Mouse (Mus musculus) liver, adult 2 months (tissue): ENCODE measurements around the gene Dtx3. TPM values are rescaled to one million over a fixed set of nuclear protein-coding genes. Genes with fewer than 3 reads are reported as not detected.

Source experiments
- DNase-seq: peaks from one replicate; pipeline ENCODE4 v3.0.0-alpha.2; 2011; ENCODE audit warnings: low read depth, low spot score; ENCODE audit errors: extremely low read depth
- H3K27ac ChIP-seq: fragments of 200-500 bp; replicated peaks from 2 replicates; pipeline ENCODE4 v1.5.1; 2012; ENCODE audit warnings: low read depth, mild to moderate bottlenecking, control low read depth, inconsistent platforms, low read length; ENCODE audit not compliant: insufficient read depth
- H3K27me3 ChIP-seq: fragments of 200-500 bp; 2 replicates; pipeline ENCODE4 v1.6.1; 2012; ENCODE audit warnings: mild to moderate bottlenecking, moderate library complexity, low read length, inconsistent platforms; ENCODE audit not compliant: control insufficient read depth, insufficient read depth
- H3K36me3 ChIP-seq: fragments of 200-500 bp; 2 replicates; pipeline ENCODE4 v1.6.1; 2012; ENCODE audit warnings: low read length, inconsistent platforms; ENCODE audit not compliant: control insufficient read depth, insufficient read depth
- H3K4me1 ChIP-seq: fragments of 200-500 bp; 2 replicates; pipeline ENCODE4 v1.6.1; 2011; ENCODE audit warnings: low read length; ENCODE audit not compliant: control insufficient read depth, insufficient read depth
- H3K4me3 ChIP-seq: fragments of 200-500 bp; 2 replicates; pipeline ENCODE4 v1.5.1; 2011; ENCODE audit warnings: low read depth, mild to moderate bottlenecking, control low read depth, low read length, moderate library complexity; ENCODE audit not compliant: insufficient read depth
- H3K79me2 ChIP-seq: fragments of 200-500 bp; 2 replicates; pipeline ENCODE4 v1.6.1; 2012; ENCODE audit warnings: inconsistent platforms, mild to moderate bottlenecking, low read length, moderate library complexity; ENCODE audit not compliant: control insufficient read depth, insufficient read depth
- H3K9ac ChIP-seq: fragments of 200-500 bp; 2 replicates; pipeline ENCODE4 v1.6.1; 2012; ENCODE audit warnings: low read depth, mild to moderate bottlenecking, control low read depth, inconsistent platforms, low read length
- CTCF ChIP-seq: fragments of 200-500 bp; IDR thresholded peaks from 2 replicates; pipeline ENCODE4 v1.5.1; 2011; ENCODE audit warnings: low read depth, low read length, control low read depth
- POLR2A ChIP-seq: fragments of 200-500 bp; IDR thresholded peaks from 2 replicates; pipeline ENCODE4 v1.6.1; 2011; ENCODE audit warnings: low read length, control low read depth; ENCODE audit not compliant: insufficient read depth; ENCODE audit errors: extremely low read depth
- WGBS: fragments of 180-500 bp; shearing (Covaris S2); methylation state at CpG from one replicate; pipeline ENCODE4 v1.1.7; 2018; 5-methylcytosine and 5-hydroxymethylcytosine counted together
- polyA plus RNA-seq: library from polyadenylated mRNA; depleted of rRNA; stranded (reverse); fragments of >200 nt; gene quantifications from 2 replicates; pipeline ENCODE4 v1.2.3, GENCODE M21; 2012
- total RNA-seq: library from RNA; depleted of rRNA; stranded (reverse); fragments of >200 nt; gene quantifications from 2 replicates; pipeline ENCODE4 v1.2.3, GENCODE M21; 2014

The Dtx3 gene
- total and polyA plus RNA-seq, 2 experiments = 1.5 to 10.0 TPM

DNA sequence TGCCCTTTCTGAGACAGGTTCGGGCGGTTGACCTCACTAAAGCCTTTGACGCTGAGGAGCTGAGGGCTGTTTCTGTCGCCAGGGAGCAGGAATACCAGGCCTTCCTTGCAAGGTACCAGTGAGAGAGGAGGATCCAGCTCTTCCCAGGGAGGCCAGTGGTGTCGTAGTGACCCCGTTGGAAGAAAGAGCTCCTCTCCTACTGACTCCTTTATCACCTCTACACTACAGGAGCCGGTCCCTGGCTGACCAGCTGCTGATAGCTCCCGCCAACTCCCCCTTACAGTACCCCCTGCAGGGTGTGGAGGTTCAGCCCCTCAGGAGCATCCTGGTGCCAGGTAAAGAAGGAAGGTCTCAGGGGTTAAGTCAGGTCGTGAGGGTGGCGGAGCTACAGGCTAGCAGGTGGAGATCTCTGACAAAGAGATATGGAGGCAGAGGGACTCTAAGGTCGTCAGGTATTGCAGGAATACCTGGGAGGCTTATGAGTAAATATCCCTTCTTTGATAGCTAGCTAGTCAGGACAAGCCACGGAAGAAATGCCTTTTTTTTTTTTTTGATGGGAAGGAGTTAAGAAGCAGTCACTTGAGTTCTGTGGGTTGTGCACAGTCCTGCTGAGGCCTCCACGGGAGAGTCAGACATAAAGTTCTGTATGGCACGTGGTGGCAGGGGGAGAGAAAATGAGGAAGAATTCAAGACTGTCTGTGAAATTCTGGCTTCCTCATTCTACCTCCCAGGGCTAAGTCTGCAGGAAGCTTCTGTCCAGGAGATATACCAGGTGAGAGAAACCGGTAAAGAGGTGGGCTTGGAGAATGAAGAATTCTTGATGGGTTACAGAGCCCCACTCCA, 28.5 kb downstream of the Dtx3 start:
- TF ChIP-seq POLR2A (no peak), CTCF (no peak)
- peak overlapping the region; percentile 84 for H3K4me3 ChIP-seq
- 9% methylated on average over 15 of the region's 15 CpGs for WGBS

DNA sequence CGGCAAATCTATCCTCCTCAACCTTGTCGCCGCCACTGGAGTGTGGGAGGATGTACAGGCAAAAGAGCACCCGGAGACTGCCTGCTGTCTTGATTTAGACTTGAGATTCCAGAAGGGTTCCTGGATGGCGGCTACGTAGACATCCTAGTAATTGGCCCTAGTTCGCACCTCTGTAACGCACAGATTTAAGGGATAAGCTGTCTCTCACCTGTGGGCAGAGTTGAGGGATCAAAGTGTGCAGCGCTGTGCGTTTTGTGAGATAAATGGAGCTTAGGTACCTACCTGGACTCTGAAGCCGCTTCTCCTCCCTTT, 29.2 kb downstream of the Dtx3 start:
- Histone ChIP-seq H3K27ac (peak overlapping the region; percentile 98), H3K4me1 (peaks cover 17% of the 10 kb centered on the region)
- 3% methylated on average over 11 of the region's 11 CpGs for WGBS

More for the DNA sequence above, 28.5 kb downstream of the Dtx3 start:
- Histone ChIP-seq H3K9ac (peak overlapping the region; percentile 95), H3K27me3 (no peaks in the 10 kb centered on the region), H3K79me2 (peaks cover 10% of the 10 kb centered on the region; the same call in 1 of the 2 replicates), H3K4me1 (peaks cover 17% of the 10 kb centered on the region), H3K36me3 (peaks cover 7% of the 10 kb centered on the region; the same call in 1 of the 2 replicates), H3K27ac (peak overlapping the region; percentile 98)
- no peak for DNase-seq

DNA sequence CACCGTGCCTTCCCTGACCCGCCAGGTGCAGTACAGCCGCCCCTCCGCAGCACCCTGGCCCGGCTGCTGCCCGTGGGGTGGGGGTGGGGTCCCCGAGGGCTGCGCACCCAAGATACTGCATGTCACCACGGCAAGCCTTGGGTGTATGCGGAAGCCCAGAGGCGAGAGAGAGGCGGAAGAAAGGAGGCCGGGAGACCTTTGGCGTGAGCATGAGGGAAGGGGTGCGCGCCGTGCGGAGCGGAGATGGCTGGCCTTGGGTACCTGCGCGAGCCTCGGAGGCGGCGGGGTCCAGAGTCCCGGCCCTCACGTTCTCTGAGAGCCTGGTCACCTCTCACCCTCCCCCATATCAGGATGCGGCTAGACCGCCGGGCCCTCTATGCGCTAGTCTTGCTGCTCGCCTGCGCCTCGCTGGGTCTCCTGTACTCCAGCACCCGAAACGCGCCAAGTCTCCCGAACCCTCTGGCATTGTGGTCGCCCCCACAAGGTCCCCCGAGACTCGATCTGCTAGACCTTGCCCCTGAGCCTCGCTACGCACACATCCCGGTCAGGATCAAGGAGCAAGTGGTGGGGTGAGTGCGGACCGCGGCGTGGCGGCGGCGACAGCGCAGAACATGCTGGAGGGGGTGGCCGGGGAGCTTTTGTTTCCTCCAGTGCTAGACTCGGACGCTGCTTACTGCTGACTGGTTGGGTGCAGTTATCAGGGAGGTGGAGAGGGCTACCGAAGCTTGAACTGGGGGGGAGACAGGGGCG, 29.7 kb downstream of the Dtx3 start:
- 1% methylated on average over 55 of the region's 56 CpGs for WGBS
- TF ChIP-seq CTCF (no peak), POLR2A (0 out of 2 replicates have a peak, but pooled peaks have one; percentile 17)
- no peaks in the 10 kb centered on the region for H3K27me3 ChIP-seq
- 0 out of 2 replicates have a peak, but pooled peaks cover 2% of the 10 kb centered on the region for H3K36me3 ChIP-seq
- peak; percentile 51 for DNase-seq
- H3K4me3 ChIP-seq = peak overlapping the region; percentile 84
- H3K4me1 ChIP-seq = peaks cover 17% of the 10 kb centered on the region
- H3K9ac ChIP-seq = peak overlapping the region; percentile 95
- peak overlapping the region; percentile 98 for H3K27ac ChIP-seq
- peaks cover 10% of the 10 kb centered on the region; the same call in 1 of the 2 replicates for H3K79me2 ChIP-seq

More for the DNA sequence above, 29.2 kb downstream of the Dtx3 start:
- Histone ChIP-seq H3K79me2 (peaks cover 10% of the 10 kb centered on the region; the same call in 1 of the 2 replicates), H3K9ac (peak overlapping the region; percentile 95), H3K4me3 (peak overlapping the region; percentile 84), H3K27me3 (no peaks in the 10 kb centered on the region), H3K36me3 (peaks cover 3% of the 10 kb centered on the region; the same call in 1 of the 2 replicates)
- DNase-seq = peak; percentile 61
- TF ChIP-seq POLR2A (no peak), CTCF (no peak)

DNA sequence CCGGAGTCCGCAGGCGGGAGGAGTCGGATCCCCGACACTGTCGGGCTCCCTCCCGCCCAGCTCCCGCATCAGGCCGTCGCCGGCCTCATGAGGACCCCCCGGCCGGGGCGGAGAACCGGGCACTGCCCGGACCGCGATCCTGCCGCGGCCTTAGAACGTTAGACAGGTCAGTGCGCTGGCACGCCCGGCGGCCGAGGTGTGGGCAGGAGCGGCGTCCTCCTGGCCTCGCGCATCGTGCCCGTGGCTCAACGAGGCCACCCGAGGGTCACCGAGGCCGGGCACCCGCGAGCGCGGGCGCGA, 30.2 kb downstream of the Dtx3 start:
- TF ChIP-seq CTCF = no peak
- TF ChIP-seq POLR2A = no peak
- peak overlapping the region; percentile 98 for H3K27ac ChIP-seq
- H3K79me2 ChIP-seq = peaks cover 10% of the 10 kb centered on the region; the same call in 1 of the 2 replicates
- under 1% methylated on average over 42 of the region's 42 CpGs for WGBS
- peak overlapping the region; percentile 84 for H3K4me3 ChIP-seq
- peak overlapping the region; percentile 95 for H3K9ac ChIP-seq
- H3K36me3 ChIP-seq = 0 out of 2 replicates have a peak, but pooled peaks cover 2% of the 10 kb centered on the region
- peak; percentile 37 for DNase-seq
- H3K4me1 ChIP-seq = peaks cover 17% of the 10 kb centered on the region
- H3K27me3 ChIP-seq = no peaks in the 10 kb centered on the region

DNA sequence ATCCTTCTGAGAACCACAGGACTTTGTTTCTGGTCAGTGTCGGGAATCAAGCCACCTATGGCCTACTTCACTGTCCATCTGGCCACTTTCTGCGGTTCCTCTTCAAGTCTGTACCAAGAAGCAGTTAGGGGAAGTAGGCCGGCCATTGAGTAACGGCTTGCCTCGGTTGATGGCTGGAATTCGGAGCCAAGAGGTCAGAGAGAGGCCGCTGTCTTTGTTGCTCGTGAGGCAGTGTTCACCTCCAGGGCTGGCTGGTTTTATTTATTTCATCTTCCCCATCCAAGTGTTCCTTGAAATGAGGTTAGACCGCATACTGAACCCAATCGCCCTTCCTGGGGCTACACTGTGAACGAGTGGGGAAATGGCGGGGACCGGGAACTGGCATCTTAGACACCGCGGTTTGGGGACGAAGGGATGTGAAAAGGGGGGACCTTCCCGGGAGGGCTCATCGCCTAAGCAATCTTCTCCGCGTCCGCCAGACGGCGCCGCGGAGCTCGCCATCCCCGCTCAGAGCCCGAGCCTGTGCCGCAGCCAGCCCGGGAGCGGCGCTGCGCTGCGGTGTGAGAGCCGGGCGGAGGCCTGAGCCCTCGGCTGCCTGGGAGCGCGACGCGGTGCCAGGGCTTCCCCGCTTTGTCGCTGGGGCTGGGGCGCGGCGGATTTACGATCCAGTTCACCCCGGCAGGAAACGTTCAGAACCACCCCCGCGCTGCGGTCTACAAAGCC, 30.7 kb downstream of the Dtx3 start, which contains the start of gene B4galnt1:
Gene B4galnt1, plus strand, starts transcription at position 595 of the 723 bp plus-strand sequence.
- TF ChIP-seq POLR2A = peak; percentile 64; the same call in 1 of the 2 replicates
- TF ChIP-seq CTCF = peak; percentile 85
- 0 out of 2 replicates have a peak, but pooled peaks cover 2% of the 10 kb centered on the region for H3K36me3 ChIP-seq
- peak within 1 kb of the TSS; percentile 84 for H3K4me3 ChIP-seq
- H3K4me1 ChIP-seq = peaks cover 19% of the 10 kb centered on the region
- peaks cover 10% of the 10 kb centered on the region; the same call in 1 of the 2 replicates for H3K79me2 ChIP-seq
- 1% methylated on average over 52 of the region's 52 CpGs for WGBS
- peak within 1 kb of the TSS; percentile 98 for H3K27ac ChIP-seq
- H3K27me3 ChIP-seq = no peaks in the 10 kb centered on the region
- peak within 1 kb of the TSS; percentile 95 for H3K9ac ChIP-seq
- peak; percentile 65 for DNase-seq
